Mouse (Mus musculus) kidney, postnatal 14 days (tissue): ENCODE results near the gene Casp9.
"Not testable (repeated sequence)": the region's sequence is repeated elsewhere in the genome, so short reads cannot be mapped to it uniquely, and the experiment has no call there.

Experiments used
- DNase-seq: peaks from one replicate; pipeline ENCODE4 v3.0.0; 2022; ENCODE audit warnings: mixed read lengths

The Casp9 gene

DNA sequence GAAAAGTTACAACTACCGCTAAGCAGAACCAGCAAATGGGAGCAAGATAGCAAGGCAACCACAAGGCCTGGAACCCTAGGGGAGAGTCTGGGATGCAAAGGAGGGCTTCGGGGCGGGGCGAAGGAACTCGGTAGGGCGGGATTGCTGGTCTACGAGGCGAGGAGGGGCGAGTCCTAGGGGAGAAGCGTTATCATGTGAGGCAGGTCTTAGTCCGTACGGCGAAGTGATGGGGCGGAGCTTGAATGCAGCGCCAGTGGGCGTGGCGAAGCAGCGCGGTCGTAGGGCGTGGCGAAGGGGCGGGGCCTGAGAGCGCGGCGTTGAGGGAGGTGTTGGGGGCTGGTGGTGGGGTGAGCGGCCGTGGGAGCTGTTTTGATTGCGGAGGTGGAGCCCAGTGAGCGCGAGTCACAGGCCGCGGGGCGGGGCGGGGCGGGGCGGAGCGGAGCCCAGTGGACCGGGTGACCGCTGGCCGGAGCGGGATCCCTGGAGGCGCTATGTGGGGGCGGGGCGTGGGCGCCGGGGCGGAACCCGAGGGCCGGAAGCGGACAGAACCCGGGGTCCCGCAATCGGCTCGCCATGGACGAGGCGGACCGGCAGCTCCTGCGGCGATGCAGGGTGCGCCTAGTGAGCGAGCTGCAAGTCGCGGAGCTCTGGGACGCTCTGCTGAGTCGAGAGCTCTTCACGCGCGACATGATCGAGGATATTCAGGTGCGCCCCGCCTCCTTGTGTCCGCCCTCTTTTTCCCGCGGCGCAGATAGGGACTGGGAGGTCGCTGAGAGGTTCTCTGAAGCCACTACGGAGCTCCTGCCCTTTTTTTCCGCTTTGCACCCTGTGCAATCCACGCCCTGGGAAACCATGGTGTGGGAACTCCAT lies at the start of gene Casp9:
Gene Casp9 (plus strand): TSS at position 331 of the 870 bp plus-strand sequence.
- peak; percentile 99 for DNase-seq

DNA sequence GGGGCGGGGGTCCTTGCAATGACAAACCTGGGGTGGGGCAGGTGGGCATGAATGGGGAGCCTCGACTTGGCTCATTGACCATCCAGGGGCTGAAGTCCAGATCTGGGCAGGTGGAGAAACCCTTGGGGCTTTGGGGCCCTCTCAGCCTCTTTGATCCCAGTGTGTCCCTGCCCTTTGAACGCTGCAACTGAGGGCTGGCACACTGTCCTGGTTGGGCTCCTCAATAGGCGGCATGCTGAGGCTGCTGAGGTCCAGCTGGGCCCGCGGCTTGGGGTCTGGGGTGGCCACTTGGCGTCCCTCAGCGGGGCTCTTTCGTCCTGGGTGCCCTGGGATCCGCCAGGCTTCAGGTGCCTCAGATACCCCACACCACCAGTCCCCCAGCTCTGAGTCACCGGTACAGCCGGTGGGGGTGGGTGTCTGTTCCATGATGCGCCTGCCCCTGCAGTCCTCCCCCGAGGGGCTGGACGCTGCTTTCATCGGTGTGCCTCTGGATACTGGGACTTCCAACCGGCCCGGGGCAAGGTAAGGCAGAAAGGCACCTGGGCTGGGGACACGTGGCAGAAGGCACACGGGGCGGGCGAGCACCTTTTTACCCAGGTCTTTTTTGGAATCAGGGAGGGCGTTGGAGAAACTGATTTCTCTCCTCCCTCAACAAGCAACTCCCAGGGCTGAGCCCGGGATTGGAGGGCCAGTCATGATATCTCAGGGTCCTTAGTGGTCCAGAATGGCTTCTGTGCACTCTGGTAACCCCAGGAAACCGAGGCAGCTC lies 46.6 kb upstream of the Casp9 start, which contains the start of gene Agmat:
Gene Agmat (plus strand): TSS at position 95 of the 769 bp plus-strand sequence.
- peak; percentile 32 for DNase-seq

DNA sequence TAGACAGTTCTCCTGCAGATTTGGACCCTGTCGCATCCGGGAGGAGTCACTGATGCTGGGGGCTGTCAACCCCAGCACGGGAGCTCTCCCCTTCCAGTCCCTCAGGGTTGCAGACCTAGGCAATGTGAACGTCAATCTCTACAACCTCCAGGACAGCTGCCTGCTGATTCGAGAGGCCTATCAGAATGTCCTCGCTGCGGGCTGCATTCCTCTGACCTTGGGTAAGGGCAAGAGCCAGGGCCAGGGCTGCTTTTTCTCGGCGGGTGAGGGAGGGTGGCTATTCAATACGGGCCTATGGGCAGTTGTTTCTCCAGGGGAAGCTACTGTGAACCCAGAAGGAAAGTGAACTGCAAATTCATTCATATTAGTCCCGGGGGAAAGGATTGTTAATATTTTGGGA lies 43.9 kb upstream of the Casp9 start:
- no peak for DNase-seq

DNA sequence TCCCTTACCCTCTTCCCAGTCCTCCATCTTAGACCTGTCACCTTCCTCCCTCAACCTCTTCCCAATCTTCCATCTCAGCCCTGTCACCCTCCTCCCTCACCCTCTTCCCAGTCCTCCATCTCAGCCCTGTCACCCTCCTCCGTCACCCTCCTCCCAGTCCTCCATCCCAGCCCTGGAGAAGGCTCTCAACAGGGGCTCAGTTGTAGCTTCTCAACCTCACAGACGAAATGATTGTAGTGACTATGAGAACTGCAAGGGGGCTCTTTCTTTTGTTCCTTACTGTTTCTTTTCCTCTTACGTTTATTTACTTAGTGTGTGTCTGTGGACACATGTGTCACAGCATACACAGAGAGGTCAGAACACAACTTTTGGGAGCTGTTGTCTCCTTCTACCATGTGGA lies 42.6 kb upstream of the Casp9 start:
- DNase-seq: no peak

DNA sequence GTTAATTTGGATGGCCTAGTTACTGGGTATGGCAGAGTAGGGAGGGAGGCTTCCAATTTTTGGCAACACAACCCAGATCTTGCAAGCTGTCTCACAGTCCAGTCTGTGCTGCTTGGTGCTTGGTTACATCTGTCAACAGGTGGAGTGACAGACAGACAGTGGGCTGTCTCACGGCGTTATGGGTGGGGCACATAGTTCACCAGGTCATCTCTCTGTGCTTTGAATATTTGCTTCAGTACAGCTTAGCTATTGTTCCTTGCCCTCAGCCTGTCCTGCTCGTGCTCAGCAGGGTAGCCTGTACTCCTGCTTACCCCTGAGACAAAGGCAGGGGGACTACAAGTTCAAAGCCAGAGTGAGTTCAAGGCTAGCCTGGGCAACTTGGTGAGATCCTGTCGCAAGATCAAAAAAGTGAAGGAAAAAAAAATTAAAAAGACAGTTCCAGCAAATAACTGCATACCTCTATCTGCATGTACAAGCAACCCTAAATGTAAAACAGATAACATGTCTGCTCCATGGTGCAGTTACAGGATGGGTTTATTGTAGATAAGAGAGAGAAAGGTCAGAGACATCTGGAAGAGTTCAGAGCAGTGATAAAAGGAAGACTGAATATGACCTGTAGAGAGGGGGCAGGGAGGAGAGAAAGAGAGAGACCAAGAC lies 41.9 kb upstream of the Casp9 start:
- no peak for DNase-seq

DNA sequence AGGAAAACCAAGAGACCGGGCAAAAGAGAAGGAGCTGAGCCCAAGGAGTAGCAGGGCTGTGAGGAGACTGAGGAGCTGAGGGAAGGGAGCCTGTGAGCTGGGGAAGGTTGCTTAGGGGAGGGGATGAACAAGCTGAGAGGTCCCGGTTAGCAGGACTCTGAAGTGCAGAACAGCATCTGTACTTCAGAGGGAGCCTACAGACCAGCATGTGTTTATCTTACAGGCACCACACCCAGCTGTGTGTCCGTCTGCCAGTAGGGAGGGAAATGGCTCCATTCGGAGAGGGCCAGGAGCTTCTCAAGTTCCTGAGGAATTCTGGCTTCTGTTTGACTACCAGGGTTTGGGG lies 41.4 kb upstream of the Casp9 start:
- no peak for DNase-seq

DNA sequence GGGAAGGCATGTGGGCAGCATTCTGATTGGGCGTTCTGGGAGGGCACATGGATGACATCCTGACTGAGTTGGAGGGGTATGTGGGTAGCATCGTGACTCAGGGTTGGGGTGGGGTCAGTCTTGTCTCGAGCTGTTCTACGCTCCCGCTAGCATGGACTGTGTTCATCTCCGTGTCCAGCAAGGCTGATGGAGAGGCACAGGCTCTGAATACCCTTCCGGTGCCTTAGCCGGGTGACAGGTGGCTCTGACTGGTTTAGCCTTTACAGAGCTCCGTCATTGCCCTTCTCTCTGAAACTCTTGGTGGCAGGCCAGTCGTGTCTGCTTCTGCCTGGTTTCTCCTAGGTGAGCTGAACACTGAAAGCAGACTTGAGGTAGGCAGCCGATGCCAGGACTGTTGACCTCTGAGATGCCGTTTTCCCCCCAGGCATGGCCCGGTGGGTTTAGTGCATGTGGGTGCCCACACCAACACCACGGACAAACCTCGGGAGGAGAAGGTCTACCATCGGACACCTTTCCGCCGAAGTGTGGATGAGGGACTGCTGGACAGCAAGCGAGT lies 38.0 kb upstream of the Casp9 start:
- peak; percentile 9 for DNase-seq

DNA sequence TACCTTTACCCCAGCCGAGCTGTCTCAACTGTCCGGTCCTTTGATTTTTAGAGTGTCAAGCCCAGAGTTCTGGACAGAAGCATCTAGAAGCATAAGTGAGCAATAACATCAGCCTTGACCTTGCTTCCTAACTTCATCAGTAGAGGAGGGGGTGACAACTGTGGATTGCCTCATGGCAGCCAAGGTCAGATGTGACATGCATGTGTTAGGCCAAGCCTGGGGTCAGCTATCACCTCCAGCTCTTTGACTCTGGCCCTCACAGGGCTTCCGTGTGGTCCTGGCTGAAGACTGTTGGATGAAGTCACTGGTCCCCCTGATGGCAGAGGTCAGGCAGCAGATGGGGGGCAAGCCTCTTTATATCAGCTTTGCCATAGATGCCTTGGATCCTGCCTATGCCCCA lies 36.3 kb upstream of the Casp9 start:
- no peak for DNase-seq

DNA sequence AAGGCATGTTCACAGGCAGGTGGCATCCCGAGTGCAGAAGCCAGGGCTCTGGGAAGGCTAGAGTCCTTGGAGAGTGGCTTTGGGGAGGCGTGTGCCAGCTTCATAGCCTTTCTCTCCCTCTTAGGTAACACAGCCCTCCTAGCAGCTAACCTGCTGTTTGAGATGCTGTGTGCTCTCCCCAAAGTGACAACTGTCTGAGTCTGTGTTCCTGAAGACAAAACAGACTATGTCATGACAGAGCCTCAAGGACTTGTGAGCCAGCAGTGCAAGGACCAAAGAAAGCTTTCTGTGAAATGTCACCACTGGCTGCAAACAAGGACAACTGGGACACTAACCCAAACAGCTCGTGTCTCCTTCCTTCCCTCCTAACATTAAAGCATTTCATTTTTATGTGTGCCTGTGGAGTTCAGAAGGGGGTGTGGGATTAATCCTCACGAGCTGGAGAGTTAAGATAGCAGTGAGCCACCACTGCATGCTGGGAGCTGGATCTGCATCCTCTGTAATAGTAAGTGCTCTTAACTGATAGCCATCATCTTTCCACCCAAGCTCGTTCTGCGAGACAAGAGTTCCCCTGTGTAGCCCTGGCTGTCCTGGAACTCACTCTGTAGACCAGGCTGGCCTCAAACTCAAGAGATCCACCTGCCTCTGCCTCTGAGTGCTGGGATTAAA lies 34.4 kb upstream of the Casp9 start:
- DNase-seq: no peak

DNA sequence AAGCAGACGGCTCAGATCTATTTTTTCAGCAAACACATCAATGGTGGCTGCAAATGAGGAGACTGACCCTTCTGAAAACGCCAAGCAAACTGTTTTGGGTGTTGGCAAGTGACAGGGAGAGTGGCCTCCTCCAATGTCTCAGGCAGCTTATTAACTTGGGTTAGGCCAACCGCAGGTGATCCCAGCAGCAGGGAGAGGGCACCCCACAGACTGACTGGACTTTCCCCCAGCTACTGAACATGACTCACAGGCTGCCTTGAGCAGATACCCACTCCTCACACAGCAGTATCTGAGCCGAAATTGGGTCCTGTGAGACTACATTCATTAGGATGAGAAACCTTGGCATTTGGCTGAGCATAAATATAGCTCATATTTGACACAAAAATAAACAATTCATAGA lies 32.5 kb upstream of the Casp9 start:
- DNase-seq: peak; percentile 21

DNA sequence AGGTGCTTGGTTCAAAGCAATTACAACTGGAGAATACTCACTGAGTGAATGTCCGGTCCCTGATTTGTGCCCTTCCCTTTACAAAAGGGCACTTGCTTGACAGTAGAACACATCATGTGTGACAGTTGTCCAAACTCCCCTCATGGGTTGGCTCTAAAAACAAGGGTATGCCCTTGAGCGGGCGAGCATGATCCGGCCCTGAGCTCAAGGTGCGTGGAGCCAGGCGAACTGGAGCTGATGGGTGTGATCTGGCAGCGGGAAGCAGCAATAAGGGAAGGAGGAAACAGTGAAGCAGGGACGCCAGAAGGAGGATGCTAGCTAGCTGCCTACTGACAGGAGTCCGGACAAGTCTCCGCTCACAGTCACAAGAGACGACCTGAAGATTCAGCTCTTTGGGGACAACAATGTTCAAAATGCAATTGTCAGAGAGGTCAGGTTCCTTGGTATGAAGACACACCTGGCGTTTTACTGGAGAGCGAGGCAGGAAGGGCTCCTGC lies 31.3 kb upstream of the Casp9 start:
- no peak for DNase-seq

DNA sequence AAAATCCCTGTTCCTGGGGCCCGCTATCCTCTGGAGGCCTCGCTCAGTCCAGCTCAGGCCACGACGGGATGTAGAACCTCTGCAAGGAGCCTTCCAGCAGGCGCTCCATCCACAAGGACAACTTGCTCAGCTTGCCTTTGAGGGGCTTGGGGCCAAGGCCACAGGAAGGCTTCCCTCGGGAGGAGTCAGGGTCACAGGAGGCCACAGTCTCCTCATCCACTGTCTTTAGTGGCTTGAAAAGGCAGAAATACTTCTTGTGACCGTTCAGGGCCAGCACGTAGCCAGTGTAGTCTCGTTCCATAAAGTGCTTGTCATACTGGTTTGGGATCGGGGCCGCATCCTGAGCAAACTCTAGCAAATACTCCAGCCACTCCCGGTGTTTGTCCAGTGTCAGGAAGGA lies 29.9 kb upstream of the Casp9 start:
- no peak for DNase-seq

DNA sequence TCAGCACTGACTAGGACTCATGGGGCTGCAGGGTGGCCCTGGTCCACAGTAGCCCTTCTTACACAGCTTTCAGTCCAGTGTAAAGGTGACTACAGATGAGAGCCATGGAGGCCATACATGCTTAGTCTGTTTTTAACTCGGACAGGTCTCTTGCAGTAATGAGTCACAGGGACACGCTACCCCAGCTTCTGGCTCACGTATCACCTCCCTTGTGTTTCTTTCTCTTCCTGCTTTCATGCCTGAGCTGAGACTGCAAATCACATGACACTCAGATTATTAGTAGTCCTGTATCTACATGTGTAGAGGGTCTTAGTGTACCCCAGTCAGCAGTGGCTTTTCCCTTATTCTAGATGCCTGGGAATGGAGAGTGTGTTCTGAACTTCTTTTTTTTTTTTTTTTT lies 28.4 kb upstream of the Casp9 start:
- DNase-seq: no peak

DNA sequence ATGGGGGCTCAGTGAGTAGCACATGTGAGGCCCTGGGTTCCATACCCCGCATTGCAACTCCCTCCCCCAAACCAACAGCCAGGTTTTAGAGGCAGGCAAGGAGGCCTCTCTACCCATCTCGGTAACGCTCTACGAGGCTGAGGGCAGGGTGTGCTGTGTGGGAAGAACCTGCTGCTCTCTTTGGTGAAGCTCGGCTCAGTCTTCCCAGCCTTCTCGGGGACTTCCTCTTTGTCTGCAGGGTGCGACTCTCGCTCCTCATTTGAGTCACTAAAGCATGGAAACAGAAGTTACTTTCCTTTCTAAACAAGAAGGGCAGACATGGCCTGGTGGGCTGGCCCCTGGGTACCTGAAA lies 27.1 kb upstream of the Casp9 start:
- DNase-seq: no peak

DNA sequence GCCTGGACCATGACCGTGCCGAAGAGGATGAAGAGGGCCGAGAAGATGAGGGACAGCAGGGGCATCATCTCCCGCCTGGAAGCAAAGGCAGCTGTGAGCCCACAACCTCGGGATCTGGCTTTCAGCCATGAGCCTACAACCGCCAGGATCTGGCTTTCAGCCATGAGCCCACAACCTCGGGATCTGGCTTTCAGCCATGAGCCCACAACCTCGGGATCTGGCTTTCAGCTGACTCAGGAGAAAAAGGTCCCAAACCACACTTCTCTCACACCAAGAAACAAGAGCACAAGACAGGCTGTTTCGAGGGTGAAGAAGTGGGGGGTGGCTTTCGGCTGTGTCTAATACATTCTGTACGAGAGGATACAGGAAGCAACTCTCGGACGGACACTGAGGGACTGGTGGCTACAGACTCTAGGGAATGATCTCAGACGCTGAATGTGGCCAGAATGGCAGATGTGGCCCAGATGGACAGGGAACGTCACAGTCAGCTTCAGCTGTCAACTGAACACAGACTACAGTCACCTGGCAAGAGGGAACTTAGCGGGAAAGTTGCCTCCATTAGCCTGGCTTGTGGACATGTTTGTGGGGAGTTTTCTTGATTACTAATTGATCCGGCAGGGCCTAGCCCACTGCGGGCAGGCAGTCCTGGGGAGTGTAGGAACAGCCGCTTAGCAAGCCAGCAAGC lies 26.6 kb upstream of the Casp9 start:
- DNase-seq: peak; percentile 77

DNA sequence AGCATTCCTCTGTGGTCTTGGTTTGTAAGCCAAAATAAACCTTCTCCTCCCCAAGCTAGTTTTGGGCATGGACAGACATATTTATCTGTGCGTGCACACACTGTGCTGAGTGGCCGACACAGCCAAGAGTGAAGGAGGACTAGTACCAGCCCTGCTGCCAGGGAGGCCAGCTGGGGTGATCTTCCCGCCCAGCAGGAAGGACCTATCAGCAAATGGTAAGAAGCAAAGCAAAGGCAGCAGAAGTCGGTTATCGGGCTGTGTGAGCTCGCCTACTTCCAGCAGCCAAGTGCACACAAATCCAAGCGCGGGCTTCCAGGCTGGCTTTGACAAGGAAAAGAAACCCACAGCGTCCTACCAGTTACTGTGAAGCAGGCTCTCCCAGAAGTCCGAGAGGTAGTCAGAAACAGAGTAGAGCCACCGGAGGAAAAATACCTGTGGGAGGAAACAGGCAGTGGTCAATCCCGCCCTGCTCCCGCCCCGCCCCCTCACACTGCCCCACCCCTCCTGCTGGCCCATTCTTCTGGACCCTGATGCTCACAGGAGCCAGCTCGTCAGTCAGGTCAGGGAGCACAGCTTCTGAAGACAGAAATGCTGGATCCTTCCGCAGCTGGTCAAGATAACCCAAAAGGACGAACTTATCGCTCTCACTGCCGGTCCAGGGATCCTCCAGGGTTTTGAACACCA lies 25.9 kb upstream of the Casp9 start:
- peak; percentile 23 for DNase-seq

DNA sequence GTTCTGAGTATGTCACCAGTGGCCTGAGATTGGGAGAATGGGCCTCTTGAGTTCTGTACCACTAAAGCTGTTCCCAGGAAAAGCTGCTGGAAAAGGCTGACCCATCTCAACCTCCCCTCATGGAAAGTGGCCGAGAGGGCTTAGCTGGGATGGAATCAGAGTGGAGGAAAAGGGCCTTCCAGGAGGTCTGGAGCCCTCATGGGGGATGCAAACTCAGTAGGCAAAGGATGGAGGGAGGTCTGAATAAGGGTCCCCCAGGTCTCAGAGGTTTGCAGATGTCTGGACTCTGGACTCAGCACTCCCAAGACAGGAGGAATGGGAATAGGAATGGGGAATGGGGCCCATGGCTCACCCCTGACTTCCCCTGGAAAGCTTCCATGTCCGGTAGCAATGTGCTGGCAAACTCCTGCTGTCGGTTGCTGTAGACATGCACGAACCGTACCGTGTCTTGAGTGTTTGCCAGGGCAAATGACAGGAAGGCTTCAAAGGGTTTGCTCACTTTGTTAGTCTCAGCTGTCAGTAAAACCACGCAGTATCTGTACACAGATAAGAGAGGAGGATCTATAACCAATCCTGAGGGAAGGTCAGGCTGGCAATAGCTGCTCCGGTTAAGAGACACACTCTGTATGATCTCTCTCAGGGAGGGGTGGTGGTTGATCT lies 23.8 kb upstream of the Casp9 start:
- DNase-seq: no peak

DNA sequence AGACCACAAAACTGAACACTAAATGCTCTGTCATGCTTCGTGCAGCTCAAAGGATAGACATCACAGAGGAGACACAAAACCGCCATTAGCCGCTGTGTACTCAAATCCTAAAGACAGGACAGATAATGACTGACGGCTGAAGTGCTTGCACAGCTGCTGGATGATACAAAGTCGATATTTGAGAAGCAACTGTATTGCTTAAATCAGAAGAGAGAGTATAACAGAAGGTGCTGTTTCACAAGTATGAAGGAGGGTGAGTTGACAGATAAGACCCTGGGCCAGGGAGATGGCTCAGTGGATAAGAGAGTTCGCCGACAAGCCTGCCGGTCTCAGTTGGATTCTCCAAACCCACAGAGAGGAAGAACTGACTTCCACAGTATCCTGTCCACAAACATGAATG lies 21.6 kb upstream of the Casp9 start:
- DNase-seq: no peak

DNA sequence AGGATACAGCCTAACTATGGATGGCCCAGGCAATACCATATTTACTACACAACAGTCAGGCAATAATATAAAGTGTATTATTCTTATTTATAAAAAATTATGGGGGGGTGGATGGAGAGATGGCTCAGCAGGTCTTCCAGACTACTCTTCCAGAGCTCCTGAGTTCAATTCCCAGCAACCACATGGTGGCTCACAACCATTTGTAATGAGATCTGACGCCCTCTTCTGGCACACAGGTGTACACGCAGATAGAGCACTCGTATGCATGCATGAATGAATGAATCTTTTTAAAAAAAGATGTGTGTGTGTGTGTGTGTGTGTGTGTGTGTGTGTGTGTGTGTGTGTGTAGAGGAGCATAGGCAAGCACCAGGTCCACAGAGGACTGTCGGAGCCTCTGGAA lies 20.4 kb upstream of the Casp9 start:
- not testable (repeated sequence) for DNase-seq

DNA sequence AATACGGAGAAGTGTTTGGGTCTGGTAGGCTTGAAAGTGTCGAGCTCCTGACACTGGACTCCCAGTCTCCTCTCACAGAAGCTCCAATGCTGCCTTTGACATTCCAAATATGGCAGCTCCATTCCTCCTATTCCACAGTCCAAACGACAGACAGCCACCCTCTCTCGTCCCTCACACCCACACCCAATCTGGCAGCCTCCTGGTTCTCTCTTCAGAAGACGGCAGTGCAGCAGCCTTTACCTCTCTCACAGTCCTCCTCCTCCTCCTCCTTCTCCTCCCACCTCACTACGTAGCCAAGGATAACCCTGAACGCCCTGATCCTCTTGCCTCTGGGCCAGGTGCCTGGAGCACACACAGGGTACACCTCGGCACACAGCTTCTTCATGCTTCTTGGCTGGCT lies 13.6 kb upstream of the Casp9 start:
- no peak for DNase-seq
